Mouse (Mus musculus) splenic B cell, adult 2 months (primary cell): ENCODE data around the gene Crmp1.

ENCODE experiments used
- DNase-seq: peaks from one replicate; pipeline ENCODE4 v3.0.0-alpha.2; 2011; ENCODE audit warnings: low read depth, low spot score
- H3K27me3 ChIP-seq: 2 replicates; pipeline ENCODE4 v1.6.1; 2012; ENCODE audit warnings: mild to moderate bottlenecking, low read length, moderate library complexity, mixed read lengths; ENCODE audit not compliant: control insufficient read depth, poor library complexity, insufficient read depth, severe bottlenecking
- H3K36me3 ChIP-seq: 2 replicates; pipeline ENCODE4 v1.6.1; 2012; ENCODE audit warnings: mild to moderate bottlenecking, low read length, moderate library complexity, mixed read lengths; ENCODE audit not compliant: control insufficient read depth, poor library complexity, insufficient read depth, severe bottlenecking

Crmp1 gene

DNA sequence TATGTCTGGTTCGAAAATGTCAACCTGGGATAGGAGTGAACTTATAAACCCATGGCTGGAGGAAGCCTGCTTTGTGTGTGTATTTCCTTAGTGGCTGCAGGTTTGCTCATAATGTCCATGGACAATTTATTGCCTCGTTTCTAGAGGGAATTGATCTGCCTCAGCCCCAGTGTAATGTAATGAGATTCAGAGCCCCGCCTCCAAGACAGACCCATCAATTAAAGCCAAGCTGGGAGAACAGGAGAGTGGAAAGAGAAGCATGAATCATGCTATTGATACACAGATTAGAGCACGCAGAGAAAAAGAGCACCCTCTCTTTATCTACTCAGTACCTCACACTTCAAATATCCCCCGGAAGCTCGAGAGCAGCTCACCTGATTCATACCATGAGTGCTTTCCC, 20.2 kb upstream of the Crmp1 start:
- no peak for DNase-seq
- Histone ChIP-seq H3K36me3 (no peaks in the 10 kb centered on the region), H3K27me3 (0 out of 2 replicates have a peak, but pooled peaks cover 2% of the 10 kb centered on the region)

DNA sequence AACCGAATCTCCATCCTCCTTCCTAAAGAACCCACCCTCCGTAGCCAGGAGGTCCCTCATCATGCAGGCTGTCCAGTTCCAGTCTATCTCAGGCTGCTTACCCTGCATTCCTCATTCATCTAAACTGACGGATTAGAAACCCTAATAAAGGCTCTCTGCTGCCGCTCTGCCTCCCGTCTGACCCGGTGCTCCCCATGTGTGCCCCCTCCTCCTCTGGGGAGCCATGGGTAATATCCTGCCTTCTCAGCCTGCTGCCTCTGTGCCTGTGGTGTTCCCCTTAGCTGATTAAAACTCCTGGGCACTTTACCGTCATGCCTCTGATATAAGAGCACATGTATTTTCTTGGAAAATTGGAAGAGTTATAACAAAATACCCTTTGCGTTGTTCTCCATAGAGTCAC, 19.4 kb upstream of the Crmp1 start:
- no peak for DNase-seq
- Histone ChIP-seq H3K27me3 (0 out of 2 replicates have a peak, but pooled peaks cover 2% of the 10 kb centered on the region), H3K36me3 (no peaks in the 10 kb centered on the region)

DNA sequence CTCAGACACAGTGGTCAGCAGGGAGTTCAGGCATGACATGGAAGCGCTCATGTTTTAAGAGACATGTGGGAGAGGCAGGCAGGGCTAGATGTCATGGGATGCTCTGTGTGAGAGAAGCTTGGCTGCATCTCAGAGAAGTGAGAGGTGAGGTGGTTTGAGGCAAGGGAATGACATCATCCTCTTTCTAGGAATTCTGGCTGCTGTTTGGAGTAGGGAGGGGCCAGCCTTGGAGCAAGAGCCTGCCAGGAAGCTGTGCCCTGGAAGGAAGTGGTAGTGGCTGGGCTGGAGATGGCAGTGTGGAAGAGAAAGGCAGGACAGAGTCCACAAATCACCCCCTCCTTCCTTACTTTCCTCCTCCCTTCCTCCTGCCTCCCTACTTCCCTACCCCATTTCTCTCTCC, 16.0 kb upstream of the Crmp1 start:
- DNase-seq, result no peak
- no peaks in the 10 kb centered on the region for H3K36me3 ChIP-seq
- H3K27me3 ChIP-seq, result 0 out of 2 replicates have a peak, but pooled peaks cover 2% of the 10 kb centered on the region

DNA sequence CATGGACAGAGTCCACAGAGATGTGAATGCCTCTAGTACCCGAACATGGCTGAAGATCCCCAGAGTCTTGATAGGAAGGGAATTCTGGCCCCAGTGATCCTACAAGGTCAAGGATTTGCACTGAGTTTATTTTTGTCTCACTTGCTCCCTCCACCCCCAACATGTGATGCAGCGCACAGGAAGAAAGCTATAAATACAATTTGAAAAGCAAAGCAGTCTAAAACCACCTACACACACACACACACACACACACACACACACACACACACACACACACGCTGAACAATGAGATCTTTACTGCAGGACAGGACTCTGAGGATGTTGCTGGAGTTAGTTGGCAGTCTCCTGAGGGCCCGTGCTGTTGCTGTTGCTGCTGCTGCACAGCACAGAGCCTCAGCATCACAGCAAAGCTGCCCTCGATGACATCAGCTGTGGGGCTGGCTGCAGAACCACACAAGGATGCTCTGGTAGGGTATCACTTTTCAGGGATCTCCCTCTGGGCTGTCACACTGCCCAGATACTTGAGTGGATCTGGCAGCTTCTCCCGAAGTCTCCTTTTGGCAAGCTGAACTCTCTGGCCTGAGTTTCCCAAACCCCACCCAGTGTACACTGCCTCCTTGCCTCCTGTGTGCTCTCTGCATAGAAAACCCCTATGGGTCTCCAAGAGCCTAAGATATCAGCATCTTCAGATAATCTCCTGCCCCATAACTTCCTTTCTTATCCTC, 13.6 kb upstream of the Crmp1 start:
- no peak for DNase-seq
- H3K36me3 ChIP-seq, result no peaks in the 10 kb centered on the region
- 0 out of 2 replicates have a peak, but pooled peaks cover 2% of the 10 kb centered on the region for H3K27me3 ChIP-seq

DNA sequence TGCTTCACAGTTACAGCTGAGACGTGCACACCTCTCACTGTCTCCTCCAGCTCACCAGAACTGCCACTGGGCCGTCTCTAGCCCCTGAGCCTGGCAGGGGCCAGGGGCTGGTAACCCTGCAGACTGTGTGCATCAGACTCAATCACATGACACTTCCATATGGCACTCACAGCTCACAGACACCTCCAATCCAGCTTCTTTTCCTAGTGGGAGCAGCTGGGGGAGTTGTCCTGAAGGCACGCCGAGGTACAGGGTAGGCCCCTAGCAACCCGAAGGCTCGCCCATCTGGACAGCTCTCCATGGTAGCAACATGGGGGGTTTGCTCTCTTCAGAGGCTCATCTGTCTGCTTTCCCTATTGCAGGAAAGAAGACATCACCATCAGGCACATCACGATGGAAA, 12.8 kb upstream of the Crmp1 start:
- no peaks in the 10 kb centered on the region for H3K27me3 ChIP-seq
- no peaks in the 10 kb centered on the region for H3K36me3 ChIP-seq
- DNase-seq, result no peak

DNA sequence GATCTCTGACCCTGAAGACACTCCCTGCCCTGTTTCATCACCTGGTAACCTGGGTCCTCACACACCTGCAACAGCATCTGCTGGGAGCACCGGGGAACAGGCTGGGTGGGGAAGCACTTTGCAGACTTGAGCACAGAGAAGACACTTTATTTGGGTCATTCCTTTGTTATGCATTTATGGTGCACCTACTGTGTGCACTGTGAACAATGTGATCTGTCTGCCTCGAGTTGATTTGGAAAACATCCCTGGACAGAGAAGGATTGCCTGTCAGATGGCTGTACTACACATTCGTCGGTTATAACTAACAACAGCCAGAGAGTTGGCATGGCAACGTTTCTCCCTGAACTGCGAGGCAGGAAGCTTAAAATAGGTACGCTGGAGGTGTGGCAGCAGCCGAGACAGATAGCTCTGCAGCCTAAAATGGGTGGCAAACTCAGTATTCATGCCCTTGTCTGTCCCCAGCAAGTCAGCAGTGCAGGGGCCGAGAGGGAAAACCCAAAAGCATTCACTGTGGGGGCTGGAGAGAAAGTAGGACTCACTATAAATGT, 8.7 kb upstream of the Crmp1 start:
- H3K36me3 ChIP-seq, result no peaks in the 10 kb centered on the region
- no peak for DNase-seq
- no peaks in the 10 kb centered on the region for H3K27me3 ChIP-seq

DNA sequence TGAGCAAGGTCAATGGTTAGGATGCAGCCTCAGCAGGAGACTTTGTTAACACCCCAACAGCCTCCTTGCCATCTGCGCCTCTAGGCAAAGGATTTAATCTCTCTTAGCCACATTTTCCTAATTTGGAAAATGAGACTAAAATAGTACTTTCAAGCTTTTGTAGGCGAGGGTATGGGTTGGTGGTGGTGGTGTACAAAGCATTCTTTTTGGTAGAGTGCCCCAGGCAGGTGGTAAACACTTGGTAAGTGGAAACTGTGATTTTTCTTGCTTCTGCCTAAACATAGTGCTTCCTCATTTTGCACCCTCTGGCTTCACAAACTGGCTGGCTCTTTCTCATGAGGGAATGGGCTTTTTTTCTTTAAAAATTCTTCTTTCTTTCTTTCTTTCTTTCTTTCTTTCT, 3.1 kb upstream of the Crmp1 start:
- no peak for DNase-seq
- Histone ChIP-seq H3K27me3 (no peaks in the 10 kb centered on the region), H3K36me3 (no peaks in the 10 kb centered on the region)

DNA sequence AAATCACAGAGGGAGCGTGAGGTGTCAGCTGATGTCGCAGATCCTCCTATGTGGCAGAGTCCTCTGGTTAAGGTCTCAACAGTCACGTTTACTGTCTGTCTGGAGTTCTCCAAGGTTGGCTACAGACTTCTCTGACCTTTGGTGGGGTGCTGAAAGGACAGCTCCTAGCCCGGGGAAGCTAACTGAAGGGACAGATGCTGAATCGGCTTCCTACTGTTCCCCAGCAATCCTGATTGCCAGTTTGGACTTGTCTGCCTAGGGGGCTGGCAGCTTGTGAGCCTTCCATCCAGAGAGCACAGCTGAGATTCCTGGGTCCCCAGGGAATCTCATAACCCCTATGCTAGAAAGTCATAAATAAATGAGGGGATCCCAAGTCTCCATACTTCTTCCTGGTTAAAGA, 1.2 kb upstream of the Crmp1 start:
- DNase-seq, result no peak
- no peaks in the 10 kb centered on the region for H3K36me3 ChIP-seq
- 0 out of 2 replicates have a peak, but pooled peaks cover 2% of the 10 kb centered on the region for H3K27me3 ChIP-seq

DNA sequence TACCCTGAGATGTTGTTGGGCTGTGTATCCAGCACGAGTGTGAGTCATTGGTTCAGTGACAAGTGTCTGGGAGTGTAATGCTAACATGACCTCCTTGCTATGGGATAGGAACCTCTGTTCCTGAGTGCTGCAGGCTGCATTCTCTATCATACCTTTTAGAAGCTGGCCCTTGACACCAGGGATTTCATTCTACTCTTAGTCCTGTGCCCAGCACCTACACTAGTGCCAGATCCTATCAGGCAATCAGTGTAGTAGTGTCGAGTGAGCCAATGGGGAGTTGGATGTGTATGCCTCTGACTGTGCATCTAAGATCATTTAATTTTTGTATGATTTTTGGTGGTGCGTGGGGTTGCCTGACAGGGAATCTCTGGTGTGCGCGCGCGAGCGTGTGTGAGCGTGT, 516 bp upstream of the Crmp1 start:
- DNase-seq, result no peak
- 0 out of 2 replicates have a peak, but pooled peaks cover 2% of the 10 kb centered on the region for H3K27me3 ChIP-seq
- H3K36me3 ChIP-seq, result no peaks in the 10 kb centered on the region

DNA sequence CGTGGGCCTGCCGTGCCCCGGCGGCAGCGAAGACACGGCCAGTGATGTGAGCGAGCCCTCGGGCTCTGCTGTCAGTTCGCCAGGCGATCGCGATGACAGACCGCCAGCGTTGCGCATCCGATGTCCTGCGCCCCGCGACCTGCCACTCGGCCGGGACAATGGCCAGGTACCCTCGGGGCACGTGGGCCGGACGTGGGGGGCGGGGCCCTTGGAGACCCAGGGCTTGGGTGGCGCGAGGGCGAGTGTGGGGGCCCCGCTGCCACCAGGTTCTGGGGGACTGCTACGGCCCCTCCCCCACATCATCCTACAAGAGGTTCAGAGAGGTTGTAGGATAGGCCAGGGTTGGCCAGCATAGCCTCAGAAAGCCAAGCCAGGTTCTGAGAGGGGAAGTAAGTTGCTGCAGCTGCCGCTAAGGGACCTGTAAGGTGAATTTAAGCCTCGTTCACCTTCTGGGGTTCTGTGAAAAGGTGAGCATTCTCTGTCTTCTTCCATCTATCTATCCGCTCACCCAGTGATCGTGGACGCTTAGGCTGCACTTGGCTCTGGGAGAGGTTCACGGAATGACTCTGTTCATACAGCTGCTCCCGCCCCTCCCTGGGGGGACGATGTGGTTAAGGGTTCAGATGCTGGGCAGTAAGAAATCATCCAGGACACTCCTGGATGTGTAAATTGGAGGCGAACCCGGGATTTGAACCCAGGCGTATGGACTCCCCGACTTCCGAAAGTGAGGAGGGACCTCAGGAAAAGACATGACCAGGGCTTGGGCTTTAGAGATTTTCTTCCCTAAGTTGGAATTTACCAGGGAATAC, 824 bp downstream of the Crmp1 start:
- H3K27me3 ChIP-seq, result peaks cover 3% of the 10 kb centered on the region; the same call in 1 of the 2 replicates
- H3K36me3 ChIP-seq, result no peaks in the 10 kb centered on the region
- no peak for DNase-seq

DNA sequence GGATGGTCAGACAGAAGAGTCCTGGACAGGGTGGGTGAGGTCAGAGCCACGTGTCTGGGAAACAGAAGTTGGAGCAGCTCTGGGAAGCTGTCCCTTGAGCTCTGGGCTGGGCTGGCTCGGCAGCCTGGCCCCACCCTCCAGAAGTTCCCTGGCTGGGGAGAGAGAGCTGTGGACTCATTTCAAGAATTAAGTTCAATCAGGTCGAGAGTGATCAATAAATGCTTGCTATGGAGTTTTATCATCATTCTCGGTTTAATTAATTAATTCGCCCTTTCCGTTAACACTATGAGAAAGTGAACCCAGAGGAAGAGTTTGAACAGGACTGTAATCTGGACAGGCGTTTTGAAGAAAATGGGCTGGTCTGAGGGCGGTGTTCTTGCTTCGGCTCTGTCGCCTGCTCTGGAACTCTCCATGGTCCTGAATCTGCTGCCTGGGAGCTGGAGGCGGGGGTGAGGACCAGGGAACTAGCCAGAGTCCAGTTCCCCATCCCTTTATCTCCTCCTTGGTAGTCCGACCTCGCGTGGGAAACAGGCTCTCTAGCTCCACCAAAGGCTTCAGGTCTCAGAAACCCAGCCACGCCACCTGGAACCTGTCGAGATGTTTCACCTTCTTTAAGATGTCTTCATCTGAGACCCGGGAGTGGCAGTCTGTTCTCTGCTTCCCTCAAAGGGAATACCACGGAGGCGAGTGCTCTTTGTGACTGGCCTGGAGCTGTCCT, 1.6 kb downstream of the Crmp1 start:
- DNase-seq, result peak; percentile 33
- Histone ChIP-seq H3K27me3 (peaks cover 3% of the 10 kb centered on the region; the same call in 1 of the 2 replicates), H3K36me3 (no peaks in the 10 kb centered on the region)

DNA sequence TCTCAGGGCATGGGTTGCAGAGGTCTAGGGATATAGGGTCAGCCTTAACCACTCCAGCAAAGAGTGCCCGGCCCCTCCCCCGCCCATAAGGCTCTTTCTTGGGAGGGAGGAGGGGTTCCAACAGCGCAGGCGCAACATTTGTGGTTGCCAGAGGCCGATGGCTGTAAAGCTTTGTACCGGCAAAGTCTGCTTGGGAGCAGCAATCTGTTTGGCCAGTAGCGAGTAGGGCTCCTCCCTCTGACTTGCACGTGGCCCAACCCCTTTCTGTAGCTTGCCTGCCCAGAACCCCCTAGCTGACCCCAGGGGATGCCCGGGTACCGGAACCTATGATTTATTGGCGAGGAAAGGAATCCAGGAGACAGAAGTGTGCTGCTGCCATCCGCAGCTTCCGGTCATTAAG, 2.4 kb downstream of the Crmp1 start:
- no peak for DNase-seq
- Histone ChIP-seq H3K36me3 (no peaks in the 10 kb centered on the region), H3K27me3 (peaks cover 3% of the 10 kb centered on the region; the same call in 1 of the 2 replicates)

DNA sequence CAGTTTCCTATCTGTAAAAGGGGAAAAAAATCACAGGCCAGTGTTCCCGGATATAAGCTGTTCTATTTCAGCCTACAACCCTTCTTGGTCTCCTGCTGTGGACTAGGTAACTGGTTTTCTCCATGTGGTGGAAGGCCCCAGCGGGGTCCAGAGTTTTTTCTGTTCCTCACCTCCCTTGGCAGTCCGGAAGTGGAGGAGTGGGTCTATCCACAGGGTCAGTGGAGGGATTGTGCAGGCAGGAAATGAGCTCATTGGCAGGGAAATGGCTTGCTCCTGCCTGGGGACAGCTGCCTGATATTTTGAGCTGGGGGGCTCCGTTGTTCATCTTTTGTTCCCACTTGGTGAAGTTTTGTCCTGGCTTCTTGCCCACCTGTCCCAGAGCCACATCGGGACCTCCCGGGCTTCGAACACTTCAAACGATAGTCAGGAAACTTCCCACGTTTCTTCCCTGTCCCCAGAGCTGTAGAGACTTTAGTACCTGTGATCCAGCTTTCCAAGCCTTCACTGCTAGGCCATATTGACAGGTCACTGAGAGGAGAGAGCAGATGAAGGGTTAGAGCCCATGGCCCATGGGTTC, 3.0 kb downstream of the Crmp1 start:
- no peaks in the 10 kb centered on the region for H3K36me3 ChIP-seq
- peaks cover 3% of the 10 kb centered on the region; the same call in 1 of the 2 replicates for H3K27me3 ChIP-seq
- no peak for DNase-seq

DNA sequence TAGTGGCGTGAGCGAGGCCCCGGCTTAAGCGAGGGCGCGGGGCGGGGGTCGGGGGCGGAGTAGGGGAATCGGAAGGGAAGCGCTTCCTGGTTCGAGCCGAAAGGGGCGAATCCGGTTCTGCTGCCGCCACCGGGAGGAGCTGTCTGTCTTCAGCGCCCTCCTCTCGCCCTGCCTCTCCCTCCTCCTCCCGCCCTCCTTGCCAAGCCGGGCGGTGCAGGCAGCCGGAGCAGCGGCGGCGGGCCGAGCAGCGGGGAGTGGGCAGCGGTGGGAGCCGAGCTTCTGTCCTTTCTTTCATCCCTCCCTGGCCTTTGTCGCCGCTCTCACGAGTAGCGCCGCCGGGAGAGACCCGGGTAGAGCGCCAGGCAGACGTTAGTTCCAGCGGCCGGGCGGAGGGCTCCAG, 3.9 kb downstream of the Crmp1 start:
- DNase-seq, result no peak

More for the DNA sequence above, 3.9 kb downstream of the Crmp1 start:
- no peaks in the 10 kb centered on the region for H3K36me3 ChIP-seq
- H3K27me3 ChIP-seq, result peaks cover 3% of the 10 kb centered on the region; the same call in 1 of the 2 replicates
